ENCODE assay signal across 14 mouse cellular contexts in the genomic region with DNA sequence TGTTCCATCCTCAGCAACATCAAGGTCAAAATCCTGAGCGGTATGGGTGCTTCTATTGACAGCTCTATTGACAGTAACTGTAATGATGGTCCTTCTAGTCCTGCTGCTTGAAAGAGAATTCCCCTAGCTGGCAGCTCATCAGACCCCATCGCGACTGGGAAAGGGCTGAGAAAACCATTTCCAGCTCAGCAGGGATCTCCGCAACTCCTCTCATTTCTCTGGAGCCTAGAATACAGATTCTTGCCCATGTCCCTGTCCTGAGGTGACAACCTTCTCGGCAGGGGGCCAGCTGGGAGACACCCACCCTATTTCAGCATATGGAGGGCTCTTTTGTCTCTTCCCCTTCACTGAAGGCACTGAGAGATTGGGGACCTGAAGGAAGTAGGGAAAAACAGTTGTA.
A peak's percentile ranks its signal among the peaks of the same experiment; 100 is the strongest.
DNase-seq lines count a peak whose midpoint lies in the region.
"Had no signal": no experiment of that assay in that cellular context is flagged by ENCODE, and none has a peak within 500 bp of the region (broad histone marks: within the 10 kb centered on the region; RNA-seq: fewer than 3 reads in every experiment).

No protein-coding gene starts in this region.

- DNase-seq in cerebellum, postnatal 10 days: peak; percentile 61 to 64
- no peak for DNase-seq in cerebellum, adult 9-11 months
- peak; percentile 42 to 57 for DNase-seq in cerebellum, postnatal 14 days
- no peak for DNase-seq in cerebellum, adult 11 months
- DNase-seq: adrenal gland, adult 2 months; adrenal gland, adult 8-10 months; adrenal gland, postnatal 10 days; adrenal gland, postnatal 14 days; adrenal gland, postnatal 25 days; adrenal gland, postnatal 36 days; B cell, adult 2 months; cerebellum, adult 11-12 months; cerebellum, adult 18-20 months; cerebellum, adult 2 months had no signal

Comparison
In these comparisons a context has a peak if more than half of its experiments do, and no peak if none do; other contexts are left out.
1. DNase-seq: peak in cerebellum, postnatal 10 days (2 of 2) and cerebellum, postnatal 14 days (2 of 2); none in cerebellum, adult 9-11 months (single experiment) and cerebellum, adult 11 months (single experiment).